ENCODE assay signal across 8 mouse cellular contexts in the genomic region with DNA sequence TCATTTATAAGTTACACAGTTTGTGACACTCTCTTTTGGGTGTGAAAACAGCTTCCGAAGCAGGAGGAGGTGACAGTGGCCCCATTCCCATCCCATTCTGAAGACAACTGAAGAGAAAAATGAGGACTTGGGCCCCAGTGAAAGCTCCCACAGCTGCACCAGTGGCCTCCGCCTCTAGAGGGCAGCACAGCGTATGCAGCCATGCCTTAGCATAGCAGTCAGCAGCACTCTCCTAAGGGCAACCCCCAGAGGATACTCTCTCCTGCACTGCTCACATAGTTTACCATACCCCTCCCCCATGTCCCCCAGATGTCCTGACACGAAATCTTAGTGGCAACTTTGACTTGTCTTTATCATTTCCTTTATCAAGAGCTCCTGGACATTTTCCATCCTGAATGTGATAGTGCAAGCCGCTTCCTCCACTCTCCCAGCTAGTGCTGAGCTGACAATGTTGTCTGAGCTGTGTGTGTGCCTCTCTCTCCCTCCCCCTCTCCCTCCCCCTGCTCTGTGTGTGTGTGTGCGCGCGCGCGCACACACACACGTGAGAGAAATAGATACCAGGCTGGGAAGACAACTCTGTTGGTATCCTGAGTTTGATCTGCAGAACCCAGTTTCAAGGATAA. TPM values are rescaled to one million over a fixed set of nuclear protein-coding genes. Genes with fewer than 3 reads are reported as not detected.
DNase-seq lines count a peak whose midpoint lies in the region; ATAC-seq and TF ChIP-seq lines count a peak whose summit lies in the region.

No protein-coding gene starts in this region.

- peak; percentile 61 for DNase-seq in G1E (ENCODE audit: low spot score)
- DNase-seq in cerebellum, adult 2 months = peak; percentile 70 to 81
- peak; percentile 76 for DNase-seq in forelimb bud, embryonic 11.5 days (ENCODE audit: low read depth, low spot score)
- DNase-seq in layer of hippocampus, adult 8-10 months (ENCODE audit: low spot score in 2 of 2) = peak; percentile 58 to 89
- DNase-seq in ovary, postnatal 10 days (ENCODE audit: low spot score) = peak; percentile 79
- DNase-seq in thymus, postnatal 0 days (ENCODE audit: low spot score) = peak; percentile 85

- H3K9me3 ChIP-seq in G1E (replicated peaks) = no peaks in the 10 kb centered on the region
- no peaks in the 10 kb centered on the region for H3K9me3 ChIP-seq in lung, embryonic 15.5 days

- no peak overlapping the region for H3K9ac ChIP-seq in lung, embryonic 15.5 days

- TF ChIP-seq POLR2A in cerebellum, adult 2 months (IDR thresholded peaks at IDR 0.05; ENCODE audit: borderline replicate concordance, insufficient read depth, low read length) = no peak

- no peak overlapping the region for H3K27ac ChIP-seq in cerebellum, adult 2 months (ENCODE audit: insufficient read depth, low read length)
- H3K27ac ChIP-seq in lung, embryonic 15.5 days = no peak overlapping the region

- H3K4me3 ChIP-seq in G1E (ENCODE audit: low read depth, low read length) = no peak overlapping the region
- no peak overlapping the region for H3K4me3 ChIP-seq in cerebellum, adult 2 months (replicated peaks; ENCODE audit: insufficient read depth, low read depth, low read length)
- no peak overlapping the region for H3K4me3 ChIP-seq in lung, embryonic 15.5 days

- peak overlapping the region; percentile 20; the same call in 1 of the 2 replicates for H3K4me2 ChIP-seq in lung, embryonic 15.5 days

- peak; percentile 88 for ATAC-seq in G1E (ENCODE audit: extremely low read depth, insufficient number of reproducible peaks, low FRiP score, poor library complexity, severe bottlenecking)
- peak; percentile 98 to 99 for ATAC-seq in hematopoietic stem cell, adult 5-6 weeks (replicated peaks in 1 of 2; ENCODE audit: insufficient read depth in 1 of 2, low FRiP score in 2 of 2, low TSS enrichment in 1 of 2, low read depth in 1 of 2, poor library complexity in 2 of 2, severe bottlenecking in 2 of 2)
- peak; percentile 86 for ATAC-seq in lung, embryonic 15.5 days (ENCODE audit: borderline replicate concordance, extremely low read depth, low FRiP score, low TSS enrichment)

- no peaks in the 10 kb centered on the region for H3K4me1 ChIP-seq in G1E (ENCODE audit: insufficient read depth, low read depth, low read length)
- no peaks in the 10 kb centered on the region for H3K4me1 ChIP-seq in cerebellum, adult 2 months (ENCODE audit: control insufficient read depth, insufficient read depth, low read length)
- no peaks in the 10 kb centered on the region for H3K4me1 ChIP-seq in lung, embryonic 15.5 days

- H3K27me3 ChIP-seq in G1E (ENCODE audit: insufficient read depth, low read length) = peaks cover under 1% of the 10 kb centered on the region; the same call in 1 of the 2 replicates
- H3K27me3 ChIP-seq in cerebellum, adult 2 months (ENCODE audit: control insufficient read depth, insufficient read depth, low read length) = no peaks in the 10 kb centered on the region
- no peaks in the 10 kb centered on the region for H3K27me3 ChIP-seq in lung, embryonic 15.5 days

- WGBS in cerebellum, adult 2 months = 13% methylated on average over 11 of the region's 11 CpGs
- WGBS in lung, embryonic 15.5 days = 5% methylated on average over 11 of the region's 11 CpGs

- peak; percentile 97 for TF ChIP-seq CTCF in G1E (IDR thresholded peaks at IDR 0.05; ENCODE audit: low read depth, low read length)
- peak; percentile 95 for TF ChIP-seq CTCF in cerebellum, adult 2 months (IDR thresholded peaks at IDR 0.05; ENCODE audit: borderline replicate concordance, insufficient read depth, low read depth, low read length)

- H3K36me3 ChIP-seq in G1E (replicated peaks) = no peaks in the 10 kb centered on the region
- H3K36me3 ChIP-seq in lung, embryonic 15.5 days = no peaks in the 10 kb centered on the region

RNA-seq across cellular contexts. Expression of gene Lim2, which starts 4.4 kb away (rescaled TPM):
- total RNA-seq in G1E (2014; fragmentation: Nextera tagmentation) (not detected in 2 replicates), G1E (2017) (not detected in 2 replicates)
- polyA plus RNA-seq in G1E (2012) = 0.04 TPM in 1 of 2 replicates, not detected in the other
- not detected in 2 replicates for polyA plus RNA-seq in cerebellum, adult 2 months (2012; rRNA removed)
- not detected in 2 replicates for total RNA-seq in hematopoietic stem cell, adult 5-6 weeks (2017)
- not detected for total RNA-seq in layer of hippocampus, adult 8-10 months (2022)
- not detected in 2 replicates for polyA plus RNA-seq in lung, embryonic 15.5 days (2015; fragmentation: Nextera tagmentation; extraction: Ambion mirVana)
- not detected in 2 replicates for polyA plus RNA-seq in thymus, postnatal 0 days (2015; fragmentation: Nextera tagmentation; extraction: Ambion mirVana)

RNA-seq across cellular contexts. Expression of gene Nkg7, which starts 13.8 kb away (rescaled TPM):
- total RNA-seq in G1E (2014; fragmentation: Nextera tagmentation) = not detected in 2 replicates
- not detected in 2 replicates for total RNA-seq in G1E (2017)
- not detected in 2 replicates for polyA plus RNA-seq in G1E (2012)
- polyA plus RNA-seq in cerebellum, adult 2 months (2012; rRNA removed) = 0.25 and 0.27 TPM in 2 replicates
- total RNA-seq in hematopoietic stem cell, adult 5-6 weeks (2017) = 94.2 and 115 TPM in 2 replicates
- under 1 TPM in 1 of 4 experiments, not detected in 3; 0.45 TPM for total RNA-seq in layer of hippocampus, adult 8-10 months (2022)
- polyA plus RNA-seq in lung, embryonic 15.5 days (2015; fragmentation: Nextera tagmentation; extraction: Ambion mirVana) = 1.2 and 7.7 TPM in 2 replicates
- polyA plus RNA-seq in thymus, postnatal 0 days (2015; fragmentation: Nextera tagmentation; extraction: Ambion mirVana) = 94.0 and 101 TPM in 2 replicates

RNA-seq across cellular contexts. Expression of gene Siglecg, which starts 15.1 kb away (rescaled TPM):
- not detected in 2 replicates for total RNA-seq in G1E (2014; fragmentation: Nextera tagmentation)
- 0.06 and 0.11 TPM in 2 replicates for total RNA-seq in G1E (2017)
- polyA plus RNA-seq in G1E (2012) = not detected in 2 replicates
- 0.19 and 0.52 TPM in 2 replicates for polyA plus RNA-seq in cerebellum, adult 2 months (2012; rRNA removed)
- 3.0 and 6.3 TPM in 2 replicates for total RNA-seq in hematopoietic stem cell, adult 5-6 weeks (2017)
- total RNA-seq in layer of hippocampus, adult 8-10 months (2022) = under 1 TPM in 1 of 4 experiments, not detected in 3; 0.17 TPM
- 0.35 and 0.45 TPM in 2 replicates for polyA plus RNA-seq in lung, embryonic 15.5 days (2015; fragmentation: Nextera tagmentation; extraction: Ambion mirVana)
- polyA plus RNA-seq in thymus, postnatal 0 days (2015; fragmentation: Nextera tagmentation; extraction: Ambion mirVana) = 0.48 and 0.49 TPM in 2 replicates

RNA-seq across cellular contexts. Expression of gene Cldnd2, which starts 17.5 kb away (rescaled TPM):
- not detected in 2 replicates for total RNA-seq in G1E (2014; fragmentation: Nextera tagmentation)
- not detected in 2 replicates for total RNA-seq in G1E (2017)
- not detected in 2 replicates for polyA plus RNA-seq in G1E (2012)
- not detected in 2 replicates for polyA plus RNA-seq in cerebellum, adult 2 months (2012; rRNA removed)
- not detected in 2 replicates for total RNA-seq in hematopoietic stem cell, adult 5-6 weeks (2017)
- total RNA-seq in layer of hippocampus, adult 8-10 months (2022) = not detected
- polyA plus RNA-seq in lung, embryonic 15.5 days (2015; fragmentation: Nextera tagmentation; extraction: Ambion mirVana) = not detected in 2 replicates
- not detected in 2 replicates for polyA plus RNA-seq in thymus, postnatal 0 days (2015; fragmentation: Nextera tagmentation; extraction: Ambion mirVana)

RNA-seq across cellular contexts. Expression of gene Etfb, which starts 20.8 kb away (rescaled TPM):
- 75.0 and 92.3 TPM in 2 replicates for total RNA-seq in G1E (2014; fragmentation: Nextera tagmentation)
- total RNA-seq in G1E (2017) = 207 and 218 TPM in 2 replicates
- 60.1 and 77.3 TPM in 2 replicates for polyA plus RNA-seq in G1E (2012)
- polyA plus RNA-seq in cerebellum, adult 2 months (2012; rRNA removed) = 102 and 105 TPM in 2 replicates
- 316 and 319 TPM in 2 replicates for total RNA-seq in hematopoietic stem cell, adult 5-6 weeks (2017)
- 10 to 100 TPM; 59.8 to 75.6 (median 69.4) TPM for total RNA-seq in layer of hippocampus, adult 8-10 months (2022)
- 331 and 333 TPM in 2 replicates for polyA plus RNA-seq in lung, embryonic 15.5 days (2015; fragmentation: Nextera tagmentation; extraction: Ambion mirVana)
- polyA plus RNA-seq in thymus, postnatal 0 days (2015; fragmentation: Nextera tagmentation; extraction: Ambion mirVana) = 232 and 257 TPM in 2 replicates

Comparison
In these comparisons a context has a peak if more than half of its experiments do, and no peak if none do; other contexts are left out.
1. RNA of gene Nkg7, which starts 13.8 kb away (polyA plus RNA-seq): 94.0 to 101 TPM in thymus, postnatal 0 days; 1.2 to 7.7 TPM in lung, embryonic 15.5 days, 0.25 to 0.27 TPM in cerebellum, adult 2 months and not detected in G1E; every median in the first group is over 10 times any median in the second.
2. Peak in every context shown above with its lines, with median percentiles within 50 percentile points of each other: ATAC-seq and DNase-seq.